ENCODE assay signal across 22 mouse cellular contexts in genomic region chr16:16902329-16902728, GRCm38 (mm10). TPM values are rescaled to one million over a fixed set of nuclear protein-coding genes. Genes with fewer than 3 reads are reported as not detected.
DNase-seq lines count a peak whose midpoint lies in the region; ATAC-seq and TF ChIP-seq lines count a peak whose summit lies in the region.
"Had no signal": no experiment of that assay in that cellular context is flagged by ENCODE, and none has a peak within 500 bp of the region (broad histone marks: within the 10 kb centered on the region; RNA-seq: fewer than 3 reads in every experiment).

No protein-coding gene starts in this region.

- ATAC-seq in heart, embryonic 14.5 days (ENCODE audit: insufficient number of reproducible peaks, insufficient read depth, low FRiP score, low read depth): no peak
- no peak for ATAC-seq in kidney, postnatal 0 days (replicated peaks; ENCODE audit: low FRiP score, low read depth)
- no peak for ATAC-seq in kidney, embryonic 14.5 days (ENCODE audit: low FRiP score, low TSS enrichment)
- ATAC-seq in lung, postnatal 0 days: no peak; the same call in 1 of the 2 replicates
- ATAC-seq in megakaryocyte progenitor cell, adult 5-6 weeks (replicated peaks; ENCODE audit: poor library complexity): peak; percentile 60

- no peak overlapping the region for H3K4me2 ChIP-seq in heart, embryonic 14.5 days (ENCODE audit: low read length)
- H3K4me2 ChIP-seq in kidney, postnatal 0 days (ENCODE audit: low read length): no peak overlapping the region
- no peak overlapping the region for H3K4me2 ChIP-seq in kidney, embryonic 14.5 days (replicated peaks; ENCODE audit: low read depth, low read length)
- no peak overlapping the region for H3K4me2 ChIP-seq in lung, postnatal 0 days (replicated peaks; ENCODE audit: low read depth, low read length)
- H3K4me2 ChIP-seq: stomach, embryonic 15.5 days had no signal

- H3K9ac ChIP-seq in heart, embryonic 14.5 days (ENCODE audit: low read length): no peak overlapping the region
- H3K9ac ChIP-seq in kidney, postnatal 0 days (ENCODE audit: low read depth, low read length): no peak overlapping the region
- H3K9ac ChIP-seq in kidney, embryonic 14.5 days (ENCODE audit: low read depth, low read length): no peak overlapping the region
- no peak overlapping the region for H3K9ac ChIP-seq in lung, postnatal 0 days (replicated peaks; ENCODE audit: low read depth)
- H3K9ac ChIP-seq: stomach, embryonic 15.5 days had no signal

- no peak overlapping the region for H3K4me3 ChIP-seq in heart, embryonic 14.5 days (ENCODE audit: control insufficient read depth in 1 of 2, insufficient read depth in 1 of 2, low read depth in 1 of 2, low read length in 2 of 2)
- no peak overlapping the region for H3K4me3 ChIP-seq in kidney, postnatal 0 days (replicated peaks; ENCODE audit: low read depth, low read length)
- H3K4me3 ChIP-seq in kidney, embryonic 14.5 days (ENCODE audit: low read length): no peak overlapping the region
- no peak overlapping the region for H3K4me3 ChIP-seq in lung, postnatal 0 days (ENCODE audit: low read depth, low read length)
- H3K4me3 ChIP-seq in thymus, adult 2 months (ENCODE audit: control insufficient read depth, insufficient read depth, low read length): no peak overlapping the region
- H3K4me3 ChIP-seq: left cerebral cortex, adult 2 months; stomach, embryonic 15.5 days had no signal

- peaks cover under 1 to 4% of the 10 kb centered on the region in 2 experiments; a peak in 3 of 4 replicates for H3K4me1 ChIP-seq in heart, embryonic 14.5 days (ENCODE audit: control insufficient read depth in 2 of 2, insufficient read depth in 2 of 2, low read length in 2 of 2)
- peaks cover 4% of the 10 kb centered on the region; the same call in 1 of the 2 replicates for H3K4me1 ChIP-seq in kidney, postnatal 0 days (replicated peaks; ENCODE audit: insufficient read depth, low read length)
- H3K4me1 ChIP-seq in kidney, embryonic 14.5 days (ENCODE audit: control insufficient read depth, insufficient read depth, low read length): no peaks in the 10 kb centered on the region
- H3K4me1 ChIP-seq in lung, postnatal 0 days (ENCODE audit: insufficient read depth, low read depth, low read length): peaks cover 4% of the 10 kb centered on the region; the same call in 1 of the 2 replicates
- H3K4me1 ChIP-seq in thymus, adult 2 months (replicated peaks; ENCODE audit: control insufficient read depth, insufficient read depth, low read length): peaks cover under 1% of the 10 kb centered on the region

- TF ChIP-seq CTCF in kidney, postnatal 0 days (IDR thresholded peaks at IDR 0.05; ENCODE audit: low read depth): no peak
- TF ChIP-seq CTCF in lung, postnatal 0 days (IDR thresholded peaks at IDR 0.05): no peak
- no peak for TF ChIP-seq CTCF in thymus, adult 2 months (IDR thresholded peaks at IDR 0.05; ENCODE audit: borderline replicate concordance, control insufficient read depth, extremely low read depth, insufficient read depth, low read length, poor library complexity)

- no peaks in the 10 kb centered on the region for H3K9me3 ChIP-seq in heart, embryonic 14.5 days (ENCODE audit: control insufficient read depth, low read length)
- H3K9me3 ChIP-seq in kidney, postnatal 0 days (replicated peaks; ENCODE audit: low read length): no peaks in the 10 kb centered on the region
- no peaks in the 10 kb centered on the region for H3K9me3 ChIP-seq in kidney, embryonic 14.5 days (ENCODE audit: control insufficient read depth, low read length)
- H3K9me3 ChIP-seq in lung, postnatal 0 days (ENCODE audit: low read length): no peaks in the 10 kb centered on the region
- H3K9me3 ChIP-seq: stomach, embryonic 15.5 days had no signal

- H3K36me3 ChIP-seq in heart, embryonic 14.5 days (ENCODE audit: control insufficient read depth, insufficient read depth, low read length): peaks cover 29% of the 10 kb centered on the region
- peaks cover 37% of the 10 kb centered on the region for H3K36me3 ChIP-seq in kidney, postnatal 0 days (ENCODE audit: insufficient read depth, low read length)
- peaks cover 17% of the 10 kb centered on the region for H3K36me3 ChIP-seq in kidney, embryonic 14.5 days (ENCODE audit: control insufficient read depth, insufficient read depth, low read length)
- H3K36me3 ChIP-seq in lung, postnatal 0 days (ENCODE audit: insufficient read depth, low read length): 0 out of 2 replicates have a peak, but pooled peaks cover 7% of the 10 kb centered on the region
- H3K36me3 ChIP-seq in thymus, adult 2 months (ENCODE audit: control insufficient read depth, insufficient read depth, low read length): peaks cover 8% of the 10 kb centered on the region; the same call in 1 of the 2 replicates

- WGBS in heart, embryonic 14.5 days: 69% methylated on average over 4 of the region's 4 CpGs
- WGBS in kidney, postnatal 0 days: 74% methylated on average over 4 of the region's 4 CpGs
- WGBS in kidney, embryonic 14.5 days: 67% methylated on average over 4 of the region's 4 CpGs
- WGBS in lung, postnatal 0 days: 61% methylated on average over 4 of the region's 4 CpGs
- 48% methylated on average over 4 of the region's 4 CpGs for WGBS in thymus, adult 2 months

- peak overlapping the region; percentile 24 to 49; a peak in 1 of 4 replicates for H3K27ac ChIP-seq in heart, embryonic 14.5 days (replicated peaks in 1 of 2; ENCODE audit: control insufficient read depth in 1 of 2, insufficient read depth in 1 of 2, low read depth in 2 of 2, low read length in 2 of 2)
- peak overlapping the region; percentile 25; the same call in 1 of the 2 replicates for H3K27ac ChIP-seq in kidney, postnatal 0 days
- H3K27ac ChIP-seq in kidney, embryonic 14.5 days (ENCODE audit: low read depth, low read length): no peak overlapping the region
- H3K27ac ChIP-seq in lung, postnatal 0 days (ENCODE audit: low read length): peak overlapping the region; percentile 69
- H3K27ac ChIP-seq in thymus, adult 2 months (ENCODE audit: control insufficient read depth, insufficient read depth, low read length): no peak overlapping the region
- H3K27ac ChIP-seq: left cerebral cortex, adult 2 months; stomach, embryonic 15.5 days had no signal

- no peaks in the 10 kb centered on the region for H3K27me3 ChIP-seq in heart, embryonic 14.5 days (ENCODE audit: control insufficient read depth, insufficient read depth, low read length)
- no peaks in the 10 kb centered on the region for H3K27me3 ChIP-seq in kidney, postnatal 0 days (ENCODE audit: insufficient read depth, low read length)
- H3K27me3 ChIP-seq in kidney, embryonic 14.5 days (ENCODE audit: control insufficient read depth, insufficient read depth, low read length): no peaks in the 10 kb centered on the region
- H3K27me3 ChIP-seq in lung, postnatal 0 days (replicated peaks; ENCODE audit: insufficient read depth, low read length): no peaks in the 10 kb centered on the region
- H3K27me3 ChIP-seq in thymus, adult 2 months (ENCODE audit: control insufficient read depth, insufficient read depth, low read length): no peaks in the 10 kb centered on the region
- H3K27me3 ChIP-seq: stomach, embryonic 15.5 days had no signal

- DNase-seq in heart, postnatal 4 days: no peak
- peak; percentile 19 for DNase-seq in kidney, postnatal 0 days (ENCODE audit: low spot score)
- no peak for DNase-seq in lung, postnatal 0 days (ENCODE audit: low spot score)
- no peak for DNase-seq in lung, postnatal 25 days (ENCODE audit: low spot score)
- no peak for DNase-seq in thymus, adult 2 months
- DNase-seq: cerebellum, adult 2 months; cerebellum, postnatal 36 days; kidney, adult 18-20 months; left cerebral cortex, postnatal 4 days; liver; retina, postnatal 1 day; thymus, adult 18-20 months had no signal

- no peak for TF ChIP-seq EP300 in lung, postnatal 0 days (IDR thresholded peaks at IDR 0.05)

- TF ChIP-seq POLR2A in thymus, adult 2 months (IDR thresholded peaks at IDR 0.05; ENCODE audit: control insufficient read depth, extremely low read depth, insufficient read depth, low read length, poor library complexity): no peak

RNA-seq across cellular contexts. Expression of gene Ppm1f, which starts 6.1 kb away (rescaled TPM):
- polyA plus RNA-seq in heart, embryonic 14.5 days (2014; fragmentation: Nextera tagmentation; extraction: Ambion mirVana): 18.6 and 19.9 TPM in 2 replicates
- total RNA-seq in heart, postnatal 4 days (2021): 10 to 100 TPM; 40.5 to 48.0 TPM
- polyA plus RNA-seq in kidney, postnatal 0 days (2015; fragmentation: Nextera tagmentation; extraction: Ambion mirVana): 15.1 and 17.4 TPM in 2 replicates
- 11.0 and 21.3 TPM in 2 replicates for polyA plus RNA-seq in kidney, embryonic 14.5 days (2014; fragmentation: Nextera tagmentation; extraction: Ambion mirVana)
- 24.9 and 26.8 TPM in 2 replicates for polyA plus RNA-seq in lung, postnatal 0 days (2015; fragmentation: Nextera tagmentation; extraction: Ambion mirVana)
- total RNA-seq in megakaryocyte progenitor cell, adult 5-6 weeks (2015): 17.3 and 17.4 TPM in 2 replicates
- total RNA-seq in megakaryocyte progenitor cell, adult 5-6 weeks (2017): 43.6 and 45.2 TPM in 2 replicates
- 24.7 and 26.0 TPM in 2 replicates for polyA plus RNA-seq in thymus, adult 2 months (2012; rRNA removed)

RNA-seq across cellular contexts. Expression of gene Vpreb1, which starts 31.7 kb away (rescaled TPM):
- 1.0 and 1.2 TPM in 2 replicates for polyA plus RNA-seq in heart, embryonic 14.5 days (2014; fragmentation: Nextera tagmentation; extraction: Ambion mirVana)
- not detected for total RNA-seq in heart, postnatal 4 days (2021)
- polyA plus RNA-seq in kidney, postnatal 0 days (2015; fragmentation: Nextera tagmentation; extraction: Ambion mirVana): 2.1 and 2.5 TPM in 2 replicates
- 1.7 and 2.8 TPM in 2 replicates for polyA plus RNA-seq in kidney, embryonic 14.5 days (2014; fragmentation: Nextera tagmentation; extraction: Ambion mirVana)
- polyA plus RNA-seq in lung, postnatal 0 days (2015; fragmentation: Nextera tagmentation; extraction: Ambion mirVana): 2.2 and 2.3 TPM in 2 replicates
- total RNA-seq in megakaryocyte progenitor cell, adult 5-6 weeks (2015): 0.99 and 1.4 TPM in 2 replicates
- 0.12 TPM in 1 of 2 replicates, not detected in the other for total RNA-seq in megakaryocyte progenitor cell, adult 5-6 weeks (2017)
- 24.8 and 43.5 TPM in 2 replicates for polyA plus RNA-seq in thymus, adult 2 months (2012; rRNA removed)
- total RNA-seq: gastrocnemius, adult 8-10 months had no signal
- polyA plus RNA-seq: cerebellum, adult 2 months had no signal

RNA-seq across cellular contexts. Expression of gene Top3b, which starts 31.8 kb away (rescaled TPM):
- polyA plus RNA-seq in heart, embryonic 14.5 days (2014; fragmentation: Nextera tagmentation; extraction: Ambion mirVana): 47.5 and 51.3 TPM in 2 replicates
- 10 to 100 TPM; 42.4 to 47.5 TPM for total RNA-seq in heart, postnatal 4 days (2021)
- 66.4 and 68.0 TPM in 2 replicates for polyA plus RNA-seq in kidney, postnatal 0 days (2015; fragmentation: Nextera tagmentation; extraction: Ambion mirVana)
- 55.6 and 81.4 TPM in 2 replicates for polyA plus RNA-seq in kidney, embryonic 14.5 days (2014; fragmentation: Nextera tagmentation; extraction: Ambion mirVana)
- polyA plus RNA-seq in lung, postnatal 0 days (2015; fragmentation: Nextera tagmentation; extraction: Ambion mirVana): 51.0 and 51.7 TPM in 2 replicates
- total RNA-seq in megakaryocyte progenitor cell, adult 5-6 weeks (2015): 81.0 and 89.2 TPM in 2 replicates
- total RNA-seq in megakaryocyte progenitor cell, adult 5-6 weeks (2017): 104 and 108 TPM in 2 replicates
- 101 and 104 TPM in 2 replicates for polyA plus RNA-seq in thymus, adult 2 months (2012; rRNA removed)

RNA-seq across cellular contexts. Expression of gene Igll1, which starts 38.5 kb away (rescaled TPM):
- not detected in 2 replicates for polyA plus RNA-seq in heart, embryonic 14.5 days (2014; fragmentation: Nextera tagmentation; extraction: Ambion mirVana)
- not detected for total RNA-seq in heart, postnatal 4 days (2021)
- 0.24 and 0.32 TPM in 2 replicates for polyA plus RNA-seq in kidney, postnatal 0 days (2015; fragmentation: Nextera tagmentation; extraction: Ambion mirVana)
- not detected in 2 replicates for polyA plus RNA-seq in kidney, embryonic 14.5 days (2014; fragmentation: Nextera tagmentation; extraction: Ambion mirVana)
- 0.60 and 1.0 TPM in 2 replicates for polyA plus RNA-seq in lung, postnatal 0 days (2015; fragmentation: Nextera tagmentation; extraction: Ambion mirVana)
- 0.46 and 1.8 TPM in 2 replicates for total RNA-seq in megakaryocyte progenitor cell, adult 5-6 weeks (2015)
- total RNA-seq in megakaryocyte progenitor cell, adult 5-6 weeks (2017): 0.24 and 1.8 TPM in 2 replicates
- 0.61 and 0.93 TPM in 2 replicates for polyA plus RNA-seq in thymus, adult 2 months (2012; rRNA removed)
- total RNA-seq: adrenal gland, adult 18-20 months; adrenal gland, postnatal 4 days; gastrocnemius, adult 8-10 months; left cerebral cortex, adult 2 months; left cerebral cortex, postnatal 4 days had no signal
- polyA plus RNA-seq: cerebellum, adult 2 months; forebrain, embryonic 11.5 days; hindbrain, embryonic 11.5 days had no signal

Comparison
In these comparisons a context has a peak if more than half of its experiments do, and no peak if none do; other contexts are left out.
1. H3K27ac ChIP-seq: peak in heart, embryonic 14.5 days (2 of 2), kidney, postnatal 0 days (single experiment) and lung, postnatal 0 days (single experiment); none in kidney, embryonic 14.5 days (single experiment) and thymus, adult 2 months (single experiment).